Mouse (Mus musculus): Measurements from ENCODE around the gene Arhgap22. TPM values are rescaled to one million over a fixed set of nuclear protein-coding genes. Genes with fewer than 3 reads are reported as not detected.
A peak's percentile ranks its signal among the peaks of the same experiment; 100 is the strongest.

The Arhgap22 gene
- polyA plus RNA-seq, 1 experiment, result 20.5 TPM

- no peak for DNase-seq (ENCODE audit: low spot score)
Observed at GRCm38 (mm10) chr14:33330986-33331385, 117.2 kb downstream of the Arhgap22 start.

DNA sequence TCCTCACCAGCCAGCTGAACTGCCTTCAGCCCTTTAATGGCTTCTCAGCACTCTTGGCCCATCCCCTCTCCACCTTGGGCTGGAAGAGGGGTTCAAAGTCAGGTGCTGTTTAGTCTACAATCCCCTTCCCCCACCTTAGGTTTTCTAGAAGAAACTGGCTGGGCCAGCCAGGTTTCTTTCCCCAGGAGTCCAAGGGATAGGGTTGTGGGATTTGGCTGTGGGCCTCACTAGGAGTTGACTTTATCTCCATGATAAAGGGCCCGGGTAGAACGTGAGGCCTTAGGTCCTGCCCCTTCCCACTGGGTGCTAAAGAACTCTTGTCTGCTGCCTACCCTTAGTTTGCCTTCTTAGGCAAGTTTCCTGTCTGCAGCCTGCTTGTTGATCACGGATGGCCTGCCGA, 117.8 kb downstream of the Arhgap22 start:
- DNase-seq (ENCODE audit: low spot score), result no peak

DNA sequence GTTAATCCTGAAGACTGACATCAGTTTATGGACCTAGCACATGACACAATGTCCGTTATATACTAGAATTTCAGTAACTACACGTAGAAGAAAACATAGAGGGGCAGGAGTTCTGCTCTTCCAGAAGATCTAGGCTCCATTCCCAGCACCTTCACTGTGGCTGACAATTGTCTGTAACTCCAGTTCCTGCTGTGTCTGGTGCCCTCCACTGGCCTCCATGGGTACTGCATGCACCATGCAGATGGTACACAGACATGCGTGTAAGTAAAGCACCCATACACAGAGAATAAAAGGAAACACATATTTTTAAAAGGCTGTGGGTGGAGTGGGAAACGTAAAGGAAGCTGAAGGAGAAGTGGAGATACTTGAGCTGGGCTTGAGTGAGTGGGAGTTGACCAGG, 120.0 kb downstream of the Arhgap22 start:
- no peak for DNase-seq (ENCODE audit: low spot score)

- no peak for DNase-seq (ENCODE audit: low spot score)
Observed at GRCm38 (mm10) chr14:33334402-33334801, 120.6 kb downstream of the Arhgap22 start.

DNA sequence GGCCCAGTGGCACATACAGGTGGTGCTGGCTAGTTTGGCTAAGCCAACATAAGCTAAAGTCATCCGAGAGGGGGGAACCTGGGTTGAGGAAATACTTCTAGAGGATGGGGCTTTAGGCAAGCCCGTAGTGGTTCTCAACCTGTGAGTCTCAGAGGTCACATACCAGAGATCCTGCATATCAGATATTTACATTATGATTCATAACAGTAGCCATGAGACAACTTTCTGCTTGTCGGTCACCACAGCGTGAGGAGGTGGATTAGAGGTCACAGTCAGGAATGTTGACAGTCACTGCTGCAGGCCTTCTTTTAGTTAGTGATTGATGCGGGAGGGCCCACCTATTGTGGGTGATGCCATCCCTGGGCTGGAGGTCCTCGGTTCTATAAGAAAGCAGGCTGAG, 121.9 kb downstream of the Arhgap22 start:
- DNase-seq (ENCODE audit: low spot score), result no peak

- DNase-seq (ENCODE audit: low spot score), result no peak
Observed at GRCm38 (mm10) chr14:33338684-33339083, 124.9 kb downstream of the Arhgap22 start.

DNA sequence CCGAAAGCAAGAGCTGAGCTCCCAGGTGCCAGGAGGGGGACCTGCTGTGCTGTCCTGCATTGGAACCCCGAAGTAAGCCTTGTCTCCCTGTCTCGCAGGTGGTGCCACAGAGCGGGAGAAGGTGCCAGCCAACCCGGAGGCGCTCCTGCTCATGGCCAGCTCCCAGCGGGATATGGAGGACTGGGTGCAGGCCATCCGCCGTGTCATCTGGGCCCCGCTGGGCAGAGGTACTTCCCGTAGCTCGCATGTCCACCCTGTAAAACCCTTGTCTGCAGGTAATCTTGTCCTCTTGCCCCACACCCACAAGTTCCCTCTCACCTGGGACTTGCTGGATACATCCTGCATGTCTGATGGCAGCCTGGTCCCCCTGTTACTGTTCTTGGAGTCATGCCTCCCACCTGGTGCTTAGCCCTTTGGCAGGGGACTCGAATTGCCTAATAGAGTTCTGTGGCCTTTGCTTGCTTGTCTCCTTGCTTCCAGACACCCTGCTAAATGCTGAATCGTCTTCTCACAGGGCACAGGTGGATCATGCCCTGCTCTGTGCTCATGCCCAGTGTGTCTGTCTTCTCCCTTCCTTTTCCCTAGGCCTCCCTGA, 129.4 kb downstream of the Arhgap22 start:
- no peak for DNase-seq (ENCODE audit: low spot score)

DNA sequence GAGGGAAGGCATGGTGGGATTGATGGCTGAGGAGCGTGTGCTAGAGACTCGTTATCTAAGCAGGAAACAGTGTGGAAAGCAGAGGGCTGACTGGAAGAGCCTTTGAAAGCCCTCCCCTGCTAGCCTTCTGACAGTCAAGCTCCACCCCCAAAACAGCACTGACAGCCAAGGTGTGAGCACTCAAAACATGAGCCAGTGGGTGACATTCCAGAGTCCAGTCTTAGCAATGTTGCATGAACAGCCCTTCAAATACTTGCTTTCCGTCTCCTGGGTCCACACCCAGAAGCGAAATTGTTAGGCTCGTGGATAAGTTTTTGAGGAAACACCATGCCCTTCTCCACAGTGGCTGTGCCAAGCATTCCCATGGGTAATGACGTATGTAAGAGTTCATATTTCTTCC, 132.7 kb downstream of the Arhgap22 start:
- DNase-seq (ENCODE audit: low spot score), result no peak

- DNase-seq (ENCODE audit: low spot score), result no peak
Observed at GRCm38 (mm10) chr14:33347738-33348137, 133.9 kb downstream of the Arhgap22 start.

DNA sequence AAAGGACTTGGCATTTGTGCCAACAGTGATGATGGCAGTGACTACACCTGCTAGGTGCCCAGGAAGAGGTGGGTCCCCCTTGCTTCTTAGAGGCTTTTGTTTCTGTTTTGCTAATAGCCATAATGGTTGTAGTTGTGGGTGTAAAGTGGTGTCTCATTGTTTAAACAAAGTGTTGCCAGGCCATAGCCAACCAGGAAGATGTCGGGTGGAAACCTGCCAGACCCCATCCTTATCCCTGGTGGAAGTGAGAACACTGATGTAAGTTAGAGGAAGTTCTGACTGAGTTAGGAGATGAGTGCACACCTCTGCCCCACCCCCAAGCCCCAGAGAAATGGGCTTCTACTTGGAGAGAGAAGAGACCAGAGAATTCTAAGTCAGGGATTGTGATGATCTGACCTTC, 134.3 kb downstream of the Arhgap22 start:
- no peak for DNase-seq (ENCODE audit: low spot score)

DNA sequence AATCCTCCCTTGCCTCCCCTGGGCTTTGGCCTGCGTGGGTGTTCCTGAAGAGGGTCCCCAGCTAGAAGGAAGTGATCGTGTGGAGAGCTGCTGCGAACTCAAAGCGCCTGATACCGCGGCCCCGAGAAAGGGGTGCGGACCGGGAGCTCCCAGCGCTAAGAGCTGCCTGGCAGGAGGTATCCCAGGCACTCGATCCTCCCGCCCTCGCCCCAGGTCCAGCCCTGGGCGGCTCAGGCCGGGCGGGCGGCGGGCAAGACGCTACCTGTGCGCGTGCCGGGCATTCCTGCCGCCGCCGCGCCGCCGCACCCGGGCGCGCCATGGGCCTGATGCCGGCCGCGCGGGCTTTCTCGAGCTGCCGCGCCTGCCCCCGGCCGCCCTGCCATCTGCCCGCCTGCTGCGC, 137.2 kb downstream of the Arhgap22 start:
- DNase-seq (ENCODE audit: low spot score), result peak; percentile 62

GRCm38 (mm10) chr14:33351984-33352722, 138.3 kb downstream of the Arhgap22 start:
- DNase-seq (ENCODE audit: low spot score), result no peak

- DNase-seq (ENCODE audit: low spot score), result no peak
Observed at GRCm38 (mm10) chr14:33352890-33353289, 139.1 kb downstream of the Arhgap22 start.

GRCm38 (mm10) chr14:33355276-33355675, 141.4 kb downstream of the Arhgap22 start:
- DNase-seq (ENCODE audit: low spot score), result no peak

- DNase-seq (ENCODE audit: low spot score), result no peak
Observed at GRCm38 (mm10) chr14:33357600-33358368, 144.0 kb downstream of the Arhgap22 start.

GRCm38 (mm10) chr14:33358891-33359290, 145.1 kb downstream of the Arhgap22 start:
- no peak for DNase-seq (ENCODE audit: low spot score)

- DNase-seq (ENCODE audit: low spot score), result no peak
Observed at GRCm38 (mm10) chr14:33361546-33361945, 147.7 kb downstream of the Arhgap22 start.

DNA sequence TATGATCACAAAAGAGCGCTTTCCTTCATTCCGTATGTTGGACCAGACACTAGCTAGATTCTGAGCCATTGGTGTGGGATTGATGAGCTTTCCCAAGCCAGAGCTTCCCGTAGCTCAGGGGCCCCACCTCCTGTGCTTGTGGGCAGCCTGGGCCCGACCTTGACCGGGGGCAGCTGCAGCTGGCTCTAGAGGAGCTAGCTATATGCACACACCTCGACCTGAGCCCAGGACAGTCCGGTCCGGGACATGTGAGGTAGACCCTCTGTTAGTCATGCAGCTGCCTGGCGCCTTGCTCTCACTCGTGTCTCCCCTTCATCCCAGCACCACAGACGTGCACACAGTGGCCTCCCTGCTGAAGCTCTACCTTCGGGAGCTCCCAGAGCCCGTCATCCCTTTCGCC, 148.3 kb downstream of the Arhgap22 start:
- no peak for DNase-seq (ENCODE audit: low spot score)

DNA sequence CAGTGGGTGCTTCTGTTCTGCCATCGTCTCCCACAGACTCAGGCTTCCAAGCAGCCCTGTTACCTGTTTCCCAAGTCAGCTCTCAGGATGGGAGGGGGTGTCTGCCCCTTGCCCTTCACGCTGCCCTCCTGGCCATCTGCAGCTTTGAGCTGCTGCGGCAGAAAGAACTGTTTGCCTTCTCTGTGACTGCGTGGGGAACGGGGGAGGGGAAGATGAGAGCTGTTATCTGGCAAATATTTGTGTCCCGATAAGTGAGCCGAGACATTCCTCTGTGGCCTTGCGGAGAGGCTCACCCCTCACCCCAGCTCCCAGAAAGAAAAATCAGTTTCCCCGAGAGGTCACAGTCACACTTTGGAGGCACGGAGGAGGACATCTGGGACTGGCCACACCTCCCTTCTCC, 149.0 kb downstream of the Arhgap22 start:
- DNase-seq (ENCODE audit: low spot score), result peak; percentile 17

DNA sequence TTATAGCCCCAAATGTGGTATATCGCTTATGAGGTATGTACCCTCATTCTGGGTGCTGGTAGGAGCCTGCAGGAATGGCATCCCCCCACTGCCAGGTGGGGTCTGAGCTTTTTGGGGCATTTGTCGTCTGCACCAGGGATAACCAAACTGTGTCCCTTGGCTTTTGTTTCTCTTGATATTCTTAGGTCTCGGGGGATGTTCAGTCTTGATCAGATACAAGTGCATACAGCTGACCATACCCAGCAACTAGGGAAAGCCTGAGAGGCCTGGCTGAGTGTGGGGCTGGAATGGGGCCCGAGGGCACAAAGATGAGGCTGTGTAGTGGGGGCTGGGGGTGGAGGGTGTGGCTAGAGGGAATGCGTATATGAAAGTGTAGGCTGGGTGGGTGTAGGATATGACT, 149.8 kb downstream of the Arhgap22 start:
- no peak for DNase-seq (ENCODE audit: low spot score)

- no peak for DNase-seq (ENCODE audit: low spot score)
Observed at GRCm38 (mm10) chr14:33364061-33364460, 150.2 kb downstream of the Arhgap22 start.

DNA sequence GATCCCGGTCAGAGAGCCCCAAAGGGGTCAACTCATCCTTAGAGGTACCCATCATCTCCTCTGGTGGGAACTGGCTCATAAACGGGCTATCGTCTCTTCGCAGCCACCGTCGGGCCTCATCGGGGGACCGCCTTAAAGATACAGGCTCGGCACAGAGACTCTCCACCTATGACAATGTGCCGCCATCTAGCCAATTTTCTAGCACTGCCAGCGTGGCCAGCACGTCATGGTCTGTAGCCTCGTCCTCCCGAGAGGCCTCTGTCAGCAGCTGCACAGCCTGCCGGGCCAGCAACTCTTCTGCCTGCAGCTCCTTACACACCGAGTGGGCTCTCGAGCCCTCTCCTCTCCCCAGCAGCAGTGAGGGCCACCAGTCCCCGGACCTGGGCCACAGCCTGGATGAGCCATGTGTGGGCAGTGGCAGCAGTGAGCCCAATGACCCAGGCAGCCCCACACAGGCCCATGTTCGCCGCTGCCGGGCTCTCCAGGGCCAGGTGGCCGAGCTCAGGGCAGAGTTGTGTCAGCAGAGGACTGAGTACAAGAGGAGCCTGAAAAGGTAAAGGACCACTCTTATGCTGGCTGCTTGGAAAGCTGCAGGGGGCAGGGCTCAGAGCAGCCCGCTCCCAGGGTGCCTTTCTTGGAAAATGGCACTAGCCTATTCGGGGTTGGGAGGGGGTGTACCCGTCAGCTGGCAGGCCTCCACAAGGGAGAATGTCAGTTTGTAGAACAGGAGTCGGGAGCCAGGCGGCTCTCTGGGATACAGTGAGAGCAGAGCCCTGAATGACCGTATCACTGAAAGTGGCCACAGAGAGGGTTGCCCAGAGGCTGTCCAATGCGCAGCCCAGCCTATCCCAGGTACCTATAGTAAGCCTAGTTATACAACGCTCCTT, 153.3 kb downstream of the Arhgap22 start:
- peak; percentile 19 for DNase-seq (ENCODE audit: low spot score)

All from urinary bladder, adult 2 months (tissue).